Mouse (Mus musculus) MEL (cell line): ENCODE data around the gene Atp8b4.

Experiments used
- CTCF ChIP-seq, 3 experiments: IDR thresholded peaks in 2 of 3; conservative IDR thresholded peaks in 1 of 3; 2 replicates each; pipeline ENCODE4 v1.5.1; 2011 to 2012; ENCODE audit warnings: low read length in 3 of 3, low read depth in 2 of 3, mild to moderate bottlenecking in 2 of 3, improper control_type of control experiment in 1 of 3, inconsistent platforms in 1 of 3, mixed read lengths in 1 of 3, moderate library complexity in 1 of 3; ENCODE audit not compliant: control insufficient read depth in 1 of 3, insufficient read depth in 1 of 3, poor library complexity in 1 of 3, severe bottlenecking in 1 of 3
- E2F4 ChIP-seq: IDR thresholded peaks from 2 replicates; pipeline ENCODE4 v1.6.1; 2011; ENCODE audit warnings: low read depth, low read length, improper control_type of control experiment, borderline replicate concordance
- EP300 ChIP-seq, 2 experiments: IDR thresholded peaks; 2 replicates each; pipeline ENCODE4 v1.6.1; 2011; ENCODE audit warnings: improper control_type of control experiment in 2 of 2, low read length in 2 of 2, low read depth in 1 of 2, mild to moderate bottlenecking in 1 of 2
- GATA1 ChIP-seq: IDR thresholded peaks from 2 replicates; pipeline ENCODE4 v1.6.1; 2011; ENCODE audit warnings: low read depth, low read length, improper control_type of control experiment
- JUND ChIP-seq: IDR thresholded peaks from 2 replicates; pipeline ENCODE4 v1.6.1; 2011; ENCODE audit warnings: low read depth, mild to moderate bottlenecking, improper control_type of control experiment, low read length
- KAT2A ChIP-seq: conservative IDR thresholded peaks from 2 replicates; pipeline ENCODE4 v1.6.1; 2012; ENCODE audit warnings: low read depth, low read length, improper control_type of control experiment, inconsistent platforms
- MAFK ChIP-seq: IDR thresholded peaks from 2 replicates; pipeline ENCODE4 v1.6.1; 2011; ENCODE audit warnings: low read depth, mild to moderate bottlenecking, low read length, improper control_type of control experiment, borderline replicate concordance
- MAX ChIP-seq: IDR thresholded peaks from 2 replicates; pipeline ENCODE4 v1.6.1; 2011; ENCODE audit warnings: low read length, improper control_type of control experiment
- MYB ChIP-seq: IDR thresholded peaks from 2 replicates; pipeline ENCODE4 v1.6.1; 2011; ENCODE audit warnings: mild to moderate bottlenecking, low read depth, low read length, improper control_type of control experiment
- NELFE ChIP-seq: IDR thresholded peaks from 2 replicates; pipeline ENCODE4 v1.6.1; 2011; ENCODE audit warnings: low read depth, low read length, improper control_type of control experiment
- POLR2A ChIP-seq, 2 experiments: IDR thresholded peaks; 2 replicates each; pipeline ENCODE4 v1.6.1; 2011 to 2012; ENCODE audit warnings: low read length in 2 of 2, mild to moderate bottlenecking in 2 of 2, control low read depth in 1 of 2, improper control_type of control experiment in 1 of 2, low read depth in 1 of 2, moderate library complexity in 1 of 2; ENCODE audit not compliant: control insufficient read depth in 1 of 2, insufficient read depth in 1 of 2, poor library complexity in 1 of 2
- TBP ChIP-seq: IDR thresholded peaks from 2 replicates; pipeline ENCODE4 v1.8.0; 2011; ENCODE audit warnings: low read depth, low read length, improper control_type of control experiment
- ZKSCAN1 ChIP-seq: IDR thresholded peaks from 2 replicates; pipeline ENCODE4 v1.6.1; 2012; ENCODE audit warnings: low read depth, mild to moderate bottlenecking, inconsistent platforms, low read length, improper control_type of control experiment, moderate library complexity
- ZMIZ1 ChIP-seq: IDR thresholded peaks from 2 replicates; pipeline ENCODE4 v1.6.1; 2012; ENCODE audit warnings: low read depth, mild to moderate bottlenecking, inconsistent platforms, low read length, improper control_type of control experiment, moderate library complexity

DNA sequence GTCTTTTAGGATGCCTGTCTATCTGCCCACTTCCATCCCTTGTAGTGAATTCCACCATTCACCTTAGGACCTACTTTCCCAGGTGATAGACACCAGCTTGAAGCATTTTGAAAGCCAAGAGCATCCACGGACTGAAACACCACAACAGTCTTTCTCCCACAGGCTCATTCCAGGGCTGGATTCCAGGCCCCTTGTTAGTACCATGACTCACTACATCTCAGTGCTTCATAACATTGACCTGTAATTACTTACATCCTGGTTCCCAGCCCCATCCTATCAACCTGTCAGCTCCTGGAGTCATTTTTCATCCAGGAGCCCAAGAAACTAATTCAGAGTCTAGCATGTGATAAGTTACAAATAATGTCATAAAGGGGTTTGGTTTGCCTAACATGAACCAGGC, 148.7 kb downstream of the Atp8b4 start:
- TF ChIP-seq EP300 (IDR thresholded peaks at IDR 0.05; ENCODE audit: low read depth in 1 of 2, low read length in 2 of 2) = no peak
- TF ChIP-seq CTCF (IDR thresholded peaks at IDR 0.05 in 2 of 3, conservative IDR thresholded peaks at IDR 0.05 in 1 of 3; ENCODE audit: control insufficient read depth in 1 of 3, insufficient read depth in 1 of 3, low read depth in 2 of 3, low read length in 3 of 3, poor library complexity in 1 of 3, severe bottlenecking in 1 of 3) = no peak
- TF ChIP-seq NELFE = no peak
- TF ChIP-seq GATA1 = no peak
- no peak for TF ChIP-seq MAX
- TF ChIP-seq POLR2A (IDR thresholded peaks at IDR 0.05; ENCODE audit: control insufficient read depth in 1 of 2, insufficient read depth in 1 of 2, low read depth in 1 of 2, low read length in 2 of 2, poor library complexity in 1 of 2) = no peak
- no peak for TF ChIP-seq ZMIZ1
- TF ChIP-seq MAFK = no peak
- TF ChIP-seq MYB = no peak
- no peak for TF ChIP-seq JUND
- TF ChIP-seq TBP = no peak
- TF ChIP-seq KAT2A = no peak
- TF ChIP-seq E2F4 = no peak
- TF ChIP-seq ZKSCAN1 = no peak
